Mouse (Mus musculus) intestine, embryonic 14.5 days (tissue): ENCODE measurements at regions not wholly inside any gene's neighbourhood (a gene's known extent, or its start where the extent isn't known, plus 50 kb on each side); places are given as distances from the start of the nearest gene placed in this dataset.

Experiments
- ATAC-seq: fragments of 200-750 bp; cut with Nextera tagmentation; replicated peaks from 2 replicates; pipeline ENCODE4 v1.8.0; 2017; ENCODE audit warnings: low read depth, moderate number of reproducible peaks, moderate TSS enrichment, moderate library complexity; ENCODE audit not compliant: low FRiP score, low TSS enrichment
- DNase-seq: peaks from one replicate; pipeline ENCODE4 v3.0.0-alpha.2; 2018; ENCODE audit warnings: low spot score
- H3K27ac ChIP-seq: fragments of 300-500 bp; sonication (generic); 2 replicates; pipeline ENCODE4 v1.5.1; 2014; ENCODE audit warnings: low read depth, mild to moderate bottlenecking, control low read depth
- H3K27me3 ChIP-seq: fragments of 300-500 bp; sonication (generic); replicated peaks from 2 replicates; pipeline ENCODE4 v1.6.1; 2014; ENCODE audit warnings: low read length, control low read depth; ENCODE audit not compliant: control insufficient read depth, insufficient read depth
- H3K36me3 ChIP-seq: fragments of 300-500 bp; sonication (generic); 2 replicates; pipeline ENCODE4 v1.6.1; 2014; ENCODE audit warnings: low read length, control low read depth; ENCODE audit not compliant: control insufficient read depth, insufficient read depth
- H3K4me1 ChIP-seq: fragments of 300-500 bp; sonication (generic); replicated peaks from 2 replicates; pipeline ENCODE4 v1.6.1; 2014; ENCODE audit warnings: low read length, control low read depth, mixed read lengths; ENCODE audit not compliant: control insufficient read depth, insufficient read depth
- H3K4me2 ChIP-seq: fragments of 300-500 bp; sonication (generic); 2 replicates; pipeline ENCODE4 v1.6.1; 2014; ENCODE audit warnings: low read length
- H3K4me3 ChIP-seq: fragments of 300-500 bp; sonication (generic); 2 replicates; pipeline ENCODE4 v1.5.1; 2014; ENCODE audit warnings: low read depth, low read length, control low read depth, mixed read lengths
- H3K9ac ChIP-seq: fragments of 300-500 bp; sonication (generic); 2 replicates; pipeline ENCODE4 v1.6.1; 2014; ENCODE audit warnings: mild to moderate bottlenecking, low read length
- H3K9me3 ChIP-seq: fragments of 300-500 bp; sonication (generic); 2 replicates; pipeline ENCODE4 v1.6.1; 2016; ENCODE audit warnings: low read length, control low read depth; ENCODE audit not compliant: control insufficient read depth
- WGBS: fragments of 180-500 bp; shearing (Covaris S2); extraction: QIAGEN DNeasy Blood & Tissue Kit; methylation state at CpG from one replicate; pipeline ENCODE4 v1.1.7; 2014; 5-methylcytosine and 5-hydroxymethylcytosine counted together

DNA sequence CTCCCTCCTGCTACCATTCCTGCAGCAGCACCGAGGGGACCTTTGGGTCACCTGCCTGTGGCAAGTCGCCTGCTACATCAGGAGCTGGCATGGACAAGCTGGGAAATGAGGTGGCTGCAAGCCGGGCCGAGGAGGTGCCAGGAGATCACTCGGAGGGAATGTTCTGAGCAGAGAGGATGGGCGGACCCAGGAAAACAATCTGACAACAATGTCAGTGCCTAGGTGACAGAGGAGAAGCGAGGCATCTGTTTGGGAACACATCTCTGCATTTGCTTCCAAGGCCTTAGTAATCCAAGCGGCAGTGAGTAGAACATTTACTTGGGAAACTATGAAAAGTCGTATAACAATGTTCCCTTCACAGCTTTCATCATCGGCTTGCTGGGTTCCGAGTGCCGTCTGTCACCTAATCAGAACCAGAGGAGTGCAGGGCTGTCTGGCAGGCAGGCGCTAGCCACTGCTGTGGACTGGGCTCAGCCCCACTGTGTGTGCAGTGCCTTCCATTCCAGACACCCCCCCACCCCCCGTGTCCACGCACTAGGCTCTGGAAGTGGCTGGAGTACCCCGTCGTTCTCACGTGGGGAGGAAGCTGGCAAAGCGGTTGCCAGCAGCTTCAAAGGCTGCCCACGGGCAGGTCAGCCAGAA, 56.6 kb upstream of the Slc25a33 start:
- 82% methylated on average over 20 of the region's 20 CpGs for WGBS
- Histone ChIP-seq H3K36me3 (no peaks in the 10 kb centered on the region), H3K9me3 (no peaks in the 10 kb centered on the region), H3K9ac (no peak overlapping the region), H3K4me1 (0 out of 2 replicates have a peak, but pooled peaks cover 3% of the 10 kb centered on the region), H3K27me3 (no peaks in the 10 kb centered on the region), H3K4me3 (no peak overlapping the region), H3K27ac (no peak overlapping the region), H3K4me2 (no peak overlapping the region)
- ATAC-seq (no peak), DNase-seq (no peak)

- no peak overlapping the region for H3K9ac ChIP-seq
- no peak overlapping the region for H3K4me3 ChIP-seq
- 89% methylated on average over 4 of the region's 4 CpGs for WGBS
- H3K27ac ChIP-seq: no peak overlapping the region
- H3K27me3 ChIP-seq: no peaks in the 10 kb centered on the region
- ATAC-seq (no peak), DNase-seq (no peak)
- H3K4me1 ChIP-seq: 0 out of 2 replicates have a peak, but pooled peaks cover 3% of the 10 kb centered on the region
- H3K4me2 ChIP-seq: no peak overlapping the region
- no peaks in the 10 kb centered on the region for H3K9me3 ChIP-seq
- no peaks in the 10 kb centered on the region for H3K36me3 ChIP-seq
These were observed 55.9 kb upstream of the Slc25a33 start for GRCm38 (mm10) chr4:149829964-149830363.

DNA sequence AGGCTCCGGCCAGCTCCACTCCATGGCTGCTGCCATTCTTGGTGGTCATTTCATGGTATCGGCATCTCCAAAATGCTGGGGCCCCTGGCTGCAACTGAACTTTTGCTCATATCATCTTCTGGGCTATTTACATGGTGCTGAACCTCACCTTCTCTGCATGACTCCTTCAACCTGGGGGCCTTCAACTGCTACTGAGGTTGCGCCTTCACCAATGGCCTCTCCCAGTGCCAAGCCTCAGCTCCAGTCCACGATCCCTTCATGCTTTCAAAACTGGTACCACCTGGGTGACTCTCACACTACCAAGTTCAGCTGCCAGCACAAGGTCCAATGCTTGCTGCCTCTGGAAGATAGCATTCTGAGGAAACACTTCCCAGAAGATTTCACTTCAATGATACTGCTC, 53.7 kb upstream of the Slc25a33 start:
- H3K4me1 ChIP-seq: peaks cover 3% of the 10 kb centered on the region; the same call in 1 of the 2 replicates
- no peaks in the 10 kb centered on the region for H3K27me3 ChIP-seq
- no peak overlapping the region for H3K4me2 ChIP-seq
- 96% methylated on average over 4 of the region's 4 CpGs for WGBS
- no peaks in the 10 kb centered on the region for H3K9me3 ChIP-seq
- no peak overlapping the region for H3K4me3 ChIP-seq
- DNase-seq: no peak
- no peak overlapping the region for H3K9ac ChIP-seq
- H3K36me3 ChIP-seq: no peaks in the 10 kb centered on the region
- no peak overlapping the region for H3K27ac ChIP-seq
- no peak for ATAC-seq
